Mouse (Mus musculus): ENCODE data around the gene Fam98b. TPM values are rescaled to one million over a fixed set of nuclear protein-coding genes. Genes with fewer than 3 reads are reported as not detected.

Gene Fam98b
- total RNA-seq, 2 experiments from 2014 or later, result 20.4 to 21.9 TPM

DNA sequence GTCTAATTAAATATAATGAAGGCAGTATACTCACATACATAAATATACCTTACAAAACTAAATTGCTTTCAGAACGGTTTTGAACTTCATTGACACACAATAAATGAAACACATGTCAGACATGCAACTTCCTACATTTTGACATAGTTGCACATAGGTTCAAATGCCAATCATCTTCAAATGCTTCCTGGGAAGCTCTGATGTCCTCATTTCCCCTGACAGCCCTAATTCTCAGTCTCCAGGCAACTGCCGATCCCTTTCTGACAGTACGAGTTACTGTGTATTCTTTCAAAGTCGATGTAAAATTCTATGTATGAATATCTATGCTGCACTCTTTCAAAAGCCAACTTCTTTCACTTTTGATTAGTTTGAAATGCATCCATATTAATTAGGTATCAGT is 7.6 kb upstream of the Fam98b start:
- Histone ChIP-seq H3K4me3 (no peak overlapping the region), H3K27ac (no peak overlapping the region)
- no peak for TF ChIP-seq CTCF (IDR thresholded peaks at IDR 0.05)
- intact Hi-C loops (cut with DNase I), result no loop called here
- no peak for DNase-seq

DNA sequence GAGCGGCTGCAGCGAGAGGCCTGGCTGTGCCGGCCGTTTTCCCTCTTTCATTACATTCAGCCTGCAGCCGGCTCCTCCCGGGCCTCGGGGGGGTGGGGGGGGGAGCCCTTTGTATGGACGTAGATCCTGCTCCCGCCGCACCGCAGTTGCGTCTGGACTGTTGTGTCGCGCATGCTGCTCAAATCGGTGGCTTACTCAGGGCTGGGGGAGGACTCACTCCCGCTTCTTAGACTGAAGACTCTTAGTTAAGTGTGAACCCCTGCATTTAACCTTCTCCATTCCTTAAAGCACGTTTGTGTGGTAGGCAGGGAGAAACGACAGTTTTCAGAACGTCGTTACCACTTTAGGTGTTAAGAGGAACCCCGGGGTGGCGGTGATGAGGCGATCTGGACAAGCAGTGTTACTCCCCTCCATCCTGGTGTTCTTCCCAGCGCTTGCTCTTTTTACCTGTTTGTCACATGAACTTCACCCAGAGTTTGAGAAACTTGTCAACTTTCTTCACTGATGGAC is 517 bp downstream of the Fam98b start:
- intact Hi-C loops (cut with DNase I), result no loop called here
- TF ChIP-seq CTCF (IDR thresholded peaks at IDR 0.05), result no peak
- H3K27ac ChIP-seq, result peak overlapping the region; percentile 95
- peak overlapping the region; percentile 97 for H3K4me3 ChIP-seq
- no peak for DNase-seq

DNA sequence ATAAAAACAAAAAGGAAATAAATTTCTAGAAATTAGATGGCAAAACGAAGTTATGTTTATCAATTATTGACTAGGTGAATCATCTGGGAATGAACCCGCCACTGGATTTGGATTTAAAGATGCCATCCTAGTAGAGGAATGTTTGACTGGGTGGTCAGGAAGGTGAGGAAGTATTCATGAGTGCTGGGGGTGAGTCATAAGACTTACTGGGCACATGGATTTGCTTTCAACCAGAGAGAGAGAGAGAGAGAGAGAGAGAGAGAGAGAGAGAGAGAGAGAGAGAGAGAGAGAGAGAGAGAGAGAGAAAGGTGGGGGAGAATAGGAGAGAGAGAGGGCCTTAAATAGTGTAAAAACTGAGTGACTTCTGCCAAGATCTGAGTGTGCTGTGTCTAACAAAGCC is 5.9 kb downstream of the Fam98b start:
- no peak for TF ChIP-seq CTCF (IDR thresholded peaks at IDR 0.05)
- Histone ChIP-seq H3K4me3 (no peak overlapping the region), H3K27ac (no peak overlapping the region)
- no peak for DNase-seq
- intact Hi-C loops (cut with DNase I), result no loop called here

DNA sequence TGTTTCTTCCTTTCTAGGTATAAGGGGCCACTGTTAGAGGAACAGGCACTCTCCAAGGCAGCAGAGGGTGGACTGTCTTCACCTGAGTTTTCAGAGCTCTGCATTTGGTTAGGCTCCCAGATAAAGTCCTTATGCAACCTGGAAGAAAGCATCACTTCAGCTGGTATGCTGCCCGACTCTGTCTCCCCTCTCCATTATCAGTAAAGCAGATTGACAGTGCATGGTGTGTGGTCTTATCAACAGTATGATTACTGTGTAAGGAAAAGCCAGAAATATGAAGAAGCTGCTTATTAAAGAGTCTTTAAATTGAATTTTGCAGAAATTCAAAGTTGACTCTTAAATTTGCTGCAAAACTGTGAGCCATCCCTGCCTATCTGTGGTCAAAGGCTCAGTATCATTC is 8.1 kb downstream of the Fam98b start:
- no peak for TF ChIP-seq CTCF (IDR thresholded peaks at IDR 0.05)
- DNase-seq, result no peak
- intact Hi-C loops (cut with DNase I), result no loop called here
- no peak overlapping the region for H3K27ac ChIP-seq
- no peak overlapping the region for H3K4me3 ChIP-seq

DNA sequence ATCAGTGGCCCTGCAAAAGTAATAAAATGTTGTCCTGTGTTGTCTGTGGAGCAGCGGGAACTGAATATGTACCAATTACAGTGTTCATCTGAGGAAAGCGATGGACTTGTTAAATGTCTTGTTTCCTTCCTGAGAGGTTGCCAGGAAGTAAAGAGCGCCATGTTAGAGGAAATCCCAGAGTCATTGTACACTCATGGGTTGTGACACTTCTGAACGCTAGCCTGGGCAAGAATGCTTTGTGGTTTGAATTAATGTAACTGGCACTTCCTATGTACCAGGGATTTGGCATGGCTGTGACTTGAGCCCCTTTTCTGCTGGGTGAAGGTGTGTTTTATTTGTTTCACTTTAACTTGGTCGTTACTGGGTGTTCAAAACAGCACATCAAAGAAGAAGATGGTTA is 12.6 kb downstream of the Fam98b start:
- no peak for TF ChIP-seq CTCF (IDR thresholded peaks at IDR 0.05)
- H3K4me3 ChIP-seq, result no peak overlapping the region
- no peak overlapping the region for H3K27ac ChIP-seq
- intact Hi-C loops (cut with DNase I), result no loop called here
- DNase-seq, result no peak

DNA sequence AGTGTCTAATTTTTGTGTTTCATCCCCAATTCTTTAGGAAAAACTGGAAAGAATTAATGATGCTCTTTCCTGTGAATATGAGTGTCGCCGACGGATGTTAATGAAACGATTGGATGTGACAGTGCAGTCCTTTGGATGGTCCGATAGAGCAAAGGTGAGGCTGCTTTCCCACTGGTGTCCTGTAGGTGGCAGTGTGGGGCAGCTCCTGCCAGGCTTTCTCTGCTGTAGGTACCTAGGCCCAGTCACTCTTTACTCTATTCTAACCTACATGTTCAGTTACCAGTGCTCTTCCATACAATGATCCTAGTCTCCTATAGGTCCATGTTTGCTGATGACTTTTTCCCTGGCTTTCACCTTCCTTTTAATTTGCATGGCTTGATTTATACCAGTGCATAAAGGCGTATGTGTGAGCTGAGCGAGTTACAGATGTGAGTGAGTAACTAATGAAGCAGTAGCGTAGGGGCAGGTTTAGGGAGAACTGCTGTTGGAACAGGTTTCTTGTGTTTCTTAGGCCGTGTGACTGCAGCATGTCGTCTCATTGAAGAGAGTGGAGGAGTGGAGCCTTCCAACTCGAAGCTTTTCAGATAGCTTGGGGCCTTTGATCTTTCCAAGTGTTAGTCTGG is 14.4 kb downstream of the Fam98b start:
- TF ChIP-seq CTCF (IDR thresholded peaks at IDR 0.05), result peak; percentile 98; the same call in 1 of the 2 replicates
- H3K27ac ChIP-seq, result no peak overlapping the region
- intact Hi-C loops (cut with DNase I), result loop anchor here (1.0 kb wide), 1 partner anchor 175 kb away; no protein-coding TSS in a partner anchor
- peak; percentile 68 for DNase-seq
- H3K4me3 ChIP-seq, result no peak overlapping the region

DNA sequence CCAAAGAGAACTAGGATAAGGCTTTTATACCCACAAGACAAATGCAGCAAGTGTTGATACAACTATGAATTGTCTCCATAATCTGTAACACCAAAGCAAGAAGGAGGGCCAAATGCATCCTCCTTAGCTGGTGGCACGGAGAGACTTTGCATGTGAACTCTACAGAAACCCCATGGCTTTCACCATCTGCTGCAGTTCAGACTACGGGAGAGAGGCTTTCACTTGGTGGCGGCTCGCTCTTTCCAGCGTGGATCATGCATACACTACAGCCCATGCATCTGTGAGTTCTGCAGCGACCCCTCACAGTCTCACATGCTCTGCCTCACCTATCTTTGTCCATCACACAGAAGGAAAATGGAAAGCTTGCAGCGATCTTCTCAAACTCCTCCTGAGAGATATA is 38.8 kb downstream of the Fam98b start:
- intact Hi-C loops (cut with DNase I), result no loop called here
- H3K27ac ChIP-seq, result no peak overlapping the region
- no peak overlapping the region for H3K4me3 ChIP-seq
- no peak for DNase-seq
- no peak for TF ChIP-seq CTCF (IDR thresholded peaks at IDR 0.05)

DNA sequence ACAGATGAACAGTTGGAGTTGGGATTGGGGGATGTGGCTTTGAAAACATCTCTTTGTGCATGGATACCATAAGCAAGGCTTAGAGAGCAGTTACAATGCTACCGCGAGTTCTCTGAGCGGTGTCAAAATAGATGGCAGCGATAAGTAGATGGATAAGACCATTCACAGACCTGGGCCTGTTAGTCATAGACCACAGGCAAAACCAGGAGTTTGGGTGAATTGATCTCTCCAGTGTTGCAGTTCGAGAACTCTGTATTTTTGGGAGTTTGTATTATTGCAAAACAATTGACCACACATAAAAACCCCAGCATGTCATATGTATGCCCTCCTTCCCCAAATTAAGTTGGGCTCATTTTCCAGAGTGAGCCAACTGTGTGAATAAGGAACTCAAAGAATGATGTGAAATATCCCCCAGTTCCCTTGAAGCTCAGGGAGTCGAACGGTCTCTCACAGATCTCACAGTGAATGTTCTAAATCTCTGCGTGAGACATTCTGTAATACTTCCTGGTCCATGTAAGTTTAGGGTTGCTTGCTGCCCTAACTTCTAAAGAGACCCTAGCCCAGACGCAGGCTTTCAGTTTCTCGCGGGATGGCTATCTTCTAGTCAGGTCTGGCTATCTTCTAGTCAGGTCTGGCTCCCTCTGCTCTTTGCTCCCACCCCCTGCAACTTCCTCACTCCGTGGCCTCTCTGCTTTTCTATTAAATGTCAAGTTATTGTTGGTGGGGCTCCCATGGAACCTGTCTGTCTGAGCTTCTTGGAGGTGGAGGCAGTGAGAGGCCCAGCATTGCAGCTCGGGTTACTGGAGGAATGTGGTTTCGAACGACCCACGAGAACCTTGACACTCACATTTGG is 50.3 kb downstream of the Fam98b start:
- no peak for TF ChIP-seq CTCF (IDR thresholded peaks at IDR 0.05)
- Histone ChIP-seq H3K27ac (no peak overlapping the region), H3K4me3 (no peak overlapping the region)
- intact Hi-C loops (cut with DNase I), result no loop called here
- DNase-seq, result no peak

DNA sequence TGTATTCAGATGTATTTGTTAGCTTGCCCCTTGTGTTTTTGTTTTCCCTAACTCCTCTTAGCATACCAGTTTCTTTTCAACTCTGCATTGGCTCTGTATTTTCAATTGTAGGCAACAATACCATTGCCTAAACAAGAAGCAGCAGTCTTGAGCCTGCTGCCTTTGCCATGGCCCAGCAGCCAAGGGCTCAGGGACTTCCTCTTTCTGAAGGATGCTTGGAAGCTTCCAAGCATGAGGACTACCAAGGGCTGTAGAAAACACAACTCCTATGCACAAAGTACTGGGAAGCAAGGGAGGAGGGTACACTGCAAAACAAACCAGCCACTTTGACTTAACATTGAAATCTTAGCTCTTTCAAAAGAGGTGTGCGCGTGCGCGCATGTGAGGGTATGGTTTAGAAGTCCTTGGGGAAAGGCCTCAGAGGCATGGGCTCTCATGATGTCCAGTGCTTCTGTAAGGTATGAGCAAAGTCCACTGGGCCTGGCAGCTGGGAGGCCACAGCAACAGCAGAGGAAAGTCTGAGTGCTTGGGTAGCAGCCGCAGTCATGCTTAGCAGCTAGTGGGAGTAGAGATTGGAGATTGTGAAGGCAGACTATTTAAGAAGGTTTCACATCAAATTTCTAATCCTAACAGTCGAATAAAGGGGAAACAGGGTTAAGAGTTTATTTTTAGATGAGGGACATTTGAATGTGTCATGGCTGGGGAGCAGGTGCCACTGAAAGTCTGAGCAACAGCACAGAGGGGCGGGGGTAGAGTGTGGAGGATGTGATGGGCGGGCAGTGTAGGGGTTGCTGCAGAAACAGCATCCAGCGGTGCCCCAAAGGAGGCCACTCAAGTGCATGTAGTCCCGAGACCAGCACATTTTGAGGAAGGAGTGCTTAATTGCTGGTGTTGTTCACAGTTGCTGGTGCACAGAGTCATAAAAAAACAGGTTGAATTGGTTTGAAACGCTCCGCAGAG is 54.1 kb downstream of the Fam98b start:
- TF ChIP-seq CTCF (IDR thresholded peaks at IDR 0.05), result no peak
- no peak overlapping the region for H3K4me3 ChIP-seq
- H3K27ac ChIP-seq, result no peak overlapping the region
- intact Hi-C loops (cut with DNase I), result no loop called here
- no peak for DNase-seq

DNA sequence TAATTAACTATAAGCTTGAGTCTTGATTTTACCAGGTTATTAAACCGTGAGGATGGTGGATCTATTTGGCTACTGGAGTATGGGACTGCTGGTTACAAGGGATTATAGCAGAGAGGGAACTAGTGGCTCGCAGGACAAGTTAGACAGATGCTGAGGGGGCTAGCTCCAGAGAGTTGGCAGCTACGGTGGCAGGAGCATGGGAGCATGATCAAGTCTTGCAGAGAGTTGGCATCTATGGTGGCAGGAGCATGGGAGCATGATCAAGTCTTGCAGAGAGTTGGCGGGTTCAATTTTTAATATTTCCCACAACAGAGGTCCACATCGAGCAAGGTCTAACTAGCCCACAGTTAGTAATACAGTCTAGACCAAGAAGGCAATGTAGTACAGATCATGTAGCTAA is 55.4 kb downstream of the Fam98b start:
- DNase-seq, result no peak
- no peak for TF ChIP-seq CTCF (IDR thresholded peaks at IDR 0.05)
- Histone ChIP-seq H3K27ac (no peak overlapping the region), H3K4me3 (no peak overlapping the region)
- intact Hi-C loops (cut with DNase I), result no loop called here

DNA sequence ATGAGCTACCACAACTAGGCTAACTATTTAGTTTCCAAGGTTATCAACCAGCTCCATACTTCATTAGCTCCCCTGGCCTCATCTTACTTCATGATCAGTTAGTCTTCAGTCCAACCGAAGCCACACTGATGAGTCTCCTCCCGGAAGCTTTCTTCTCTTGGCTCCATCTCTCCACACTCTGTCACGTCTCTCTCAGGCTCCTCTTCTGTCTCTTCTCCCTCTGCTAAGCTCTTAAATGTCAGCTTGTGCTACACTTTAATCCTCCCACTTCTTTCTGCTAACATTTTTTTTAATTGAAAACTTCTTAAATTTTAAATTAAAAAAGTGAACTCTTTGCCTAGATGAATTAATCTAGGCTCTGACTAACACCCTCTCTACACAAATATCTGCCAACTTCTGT is 58.4 kb downstream of the Fam98b start:
- intact Hi-C loops (cut with DNase I), result no loop called here
- no peak for TF ChIP-seq CTCF (IDR thresholded peaks at IDR 0.05)
- DNase-seq, result no peak
- no peak overlapping the region for H3K4me3 ChIP-seq
- H3K27ac ChIP-seq, result no peak overlapping the region

DNA sequence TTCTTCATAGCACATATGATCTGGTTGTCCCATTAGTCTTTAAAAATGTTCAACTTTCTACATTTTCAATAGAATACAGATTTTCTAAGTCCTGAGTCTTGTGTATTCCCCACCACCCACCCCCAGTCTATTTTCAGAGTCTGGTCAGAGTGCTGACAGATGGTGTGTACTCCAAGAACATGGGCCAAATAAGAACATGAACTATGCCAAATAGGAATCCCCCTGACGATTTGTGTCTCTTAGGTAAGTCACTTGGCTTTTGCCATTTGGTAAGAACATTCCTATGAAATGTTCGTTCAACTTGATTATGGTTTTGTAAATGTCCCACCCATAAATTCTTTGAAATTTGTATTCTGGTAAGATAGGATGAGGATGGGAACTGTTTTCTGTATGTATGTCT is 59.5 kb downstream of the Fam98b start:
- DNase-seq, result no peak
- Histone ChIP-seq H3K27ac (no peak overlapping the region), H3K4me3 (no peak overlapping the region)
- intact Hi-C loops (cut with DNase I), result no loop called here
- no peak for TF ChIP-seq CTCF (IDR thresholded peaks at IDR 0.05)
